8 mouse cellular contexts compared by ENCODE assay signal in the genomic region with DNA sequence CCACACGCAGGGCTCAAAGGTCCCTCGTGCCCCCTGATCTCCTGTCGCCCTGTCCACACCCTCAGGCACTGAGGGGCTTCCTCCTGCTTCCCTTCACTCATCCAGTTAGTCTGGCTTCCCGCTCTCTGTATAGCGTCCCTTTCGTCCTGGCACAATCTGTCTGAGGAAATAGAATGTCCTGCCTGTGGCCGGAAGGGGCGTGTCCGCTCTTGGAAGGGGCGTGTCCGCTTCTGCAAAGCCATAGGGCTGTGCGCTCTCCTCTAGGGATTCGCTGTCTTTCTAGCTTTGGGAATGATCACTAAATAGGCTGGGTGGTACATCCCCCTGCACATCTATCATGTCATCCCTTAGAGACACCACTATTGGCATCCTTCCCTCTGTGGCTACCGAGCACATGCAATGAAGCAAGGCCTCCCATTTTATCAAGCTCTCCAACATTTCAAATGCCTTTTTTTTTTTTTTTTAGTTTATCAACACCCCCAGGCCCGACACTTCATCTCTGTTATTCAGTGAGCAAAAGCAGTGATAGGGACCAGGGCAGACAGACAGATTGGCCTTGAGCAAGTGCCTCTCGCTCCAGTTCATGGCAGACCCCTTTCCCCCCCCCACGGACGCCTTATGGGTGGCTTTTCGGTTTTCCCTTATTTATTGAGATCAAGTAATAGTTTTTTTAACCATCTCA. TPM values are rescaled to one million over a fixed set of nuclear protein-coding genes. Genes with fewer than 3 reads are reported as not detected.
DNase-seq lines count a peak whose midpoint lies in the region; ATAC-seq lines count a peak whose summit lies in the region.

No protein-coding gene starts in this region.

- no peaks in the 10 kb centered on the region for H3K9me3 ChIP-seq in midbrain, embryonic 12.5 days
- no peaks in the 10 kb centered on the region for H3K9me3 ChIP-seq in midbrain, embryonic 13.5 days
- H3K9me3 ChIP-seq in intestine, embryonic 14.5 days (ENCODE audit: control insufficient read depth, low read length) = no peaks in the 10 kb centered on the region

- peaks cover 38% of the 10 kb centered on the region for H3K4me1 ChIP-seq in midbrain, embryonic 12.5 days
- peaks cover 20% of the 10 kb centered on the region for H3K4me1 ChIP-seq in midbrain, embryonic 13.5 days (replicated peaks)
- no peaks in the 10 kb centered on the region for H3K4me1 ChIP-seq in intestine, embryonic 14.5 days (replicated peaks; ENCODE audit: control insufficient read depth, insufficient read depth, low read length)

- H3K4me2 ChIP-seq in midbrain, embryonic 12.5 days (replicated peaks) = 0 out of 2 replicates have a peak overlapping the region, but pooled peaks have one; percentile 16
- H3K4me2 ChIP-seq in midbrain, embryonic 13.5 days (replicated peaks) = no peak overlapping the region
- H3K4me2 ChIP-seq in intestine, embryonic 14.5 days (ENCODE audit: low read length) = peak overlapping the region; percentile 23; the same call in 1 of the 2 replicates

- H3K27me3 ChIP-seq in midbrain, embryonic 12.5 days = no peaks in the 10 kb centered on the region
- 0 out of 2 replicates have a peak, but pooled peaks cover 3% of the 10 kb centered on the region for H3K27me3 ChIP-seq in midbrain, embryonic 13.5 days
- no peaks in the 10 kb centered on the region for H3K27me3 ChIP-seq in intestine, embryonic 14.5 days (replicated peaks; ENCODE audit: control insufficient read depth, insufficient read depth, low read length)

- H3K4me3 ChIP-seq in midbrain, embryonic 12.5 days = no peak overlapping the region
- H3K4me3 ChIP-seq in midbrain, embryonic 13.5 days (replicated peaks) = no peak overlapping the region
- no peak overlapping the region for H3K4me3 ChIP-seq in intestine, embryonic 14.5 days (ENCODE audit: low read depth, low read length)

- H3K9ac ChIP-seq in midbrain, embryonic 12.5 days (replicated peaks) = no peak overlapping the region
- H3K9ac ChIP-seq in midbrain, embryonic 13.5 days (replicated peaks) = no peak overlapping the region
- H3K9ac ChIP-seq in intestine, embryonic 14.5 days (ENCODE audit: low read length) = no peak overlapping the region

- no peak for ATAC-seq in midbrain, embryonic 12.5 days (ENCODE audit: low FRiP score, low read depth)
- ATAC-seq in midbrain, embryonic 13.5 days = no peak
- no peak for ATAC-seq in intestine, embryonic 14.5 days (replicated peaks; ENCODE audit: low FRiP score, low TSS enrichment, low read depth)

- no peaks in the 10 kb centered on the region for H3K36me3 ChIP-seq in midbrain, embryonic 12.5 days
- no peaks in the 10 kb centered on the region for H3K36me3 ChIP-seq in midbrain, embryonic 13.5 days
- H3K36me3 ChIP-seq in intestine, embryonic 14.5 days (ENCODE audit: control insufficient read depth, insufficient read depth, low read length) = no peaks in the 10 kb centered on the region

- no peak overlapping the region for H3K27ac ChIP-seq in midbrain, embryonic 12.5 days (replicated peaks)
- H3K27ac ChIP-seq in midbrain, embryonic 13.5 days = no peak overlapping the region
- no peak overlapping the region for H3K27ac ChIP-seq in intestine, embryonic 14.5 days (ENCODE audit: low read depth)

- DNase-seq in c-Kit-positive CD71-positive TER-119-positive erythroid progenitor cells, embryonic 14.5 days (ENCODE audit: low spot score) = peak; percentile 37
- DNase-seq in intestine, embryonic 14.5 days (ENCODE audit: low spot score) = peak; percentile 69
- peak; percentile 46 for DNase-seq in mesoderm, embryonic 11.5 days (ENCODE audit: low read depth, low spot score)
- DNase-seq in adipocyte (ENCODE audit: low spot score) = no peak
- DNase-seq in urinary bladder, postnatal 36 days (ENCODE audit: low spot score in 2 of 2) = no peak
- DNase-seq in layer of hippocampus, postnatal 25 days (ENCODE audit: extremely low spot score in 1 of 2, low spot score in 1 of 2) = no peak

- WGBS in midbrain, embryonic 12.5 days = 63% methylated on average over 19 of the region's 19 CpGs
- WGBS in midbrain, embryonic 13.5 days = 56% methylated on average over 19 of the region's 19 CpGs
- WGBS in intestine, embryonic 14.5 days = 54% methylated on average over 19 of the region's 19 CpGs

RNA-seq across cellular contexts. Expression of a gene that starts 13.6 kb away (rescaled TPM):
- 0.17 TPM in 1 of 2 replicates, not detected in the other for polyA plus RNA-seq in midbrain, embryonic 12.5 days (2016; fragmentation: Nextera tagmentation; extraction: Ambion mirVana)
- 0.07 and 0.13 TPM in 2 replicates for polyA plus RNA-seq in midbrain, embryonic 13.5 days (2015; fragmentation: Nextera tagmentation; extraction: Ambion mirVana)
- 0.31 TPM in 2 replicates for polyA plus RNA-seq in intestine, embryonic 14.5 days (2014; fragmentation: Nextera tagmentation; extraction: Ambion mirVana)
- total RNA-seq in layer of hippocampus, postnatal 25 days (2021) = under 1 TPM; 0.32 to 0.47 TPM

Comparison
In these comparisons a context has a peak if more than half of its experiments do, and no peak if none do; other contexts are left out.
1. DNase-seq: peak in c-Kit-positive CD71-positive TER-119-positive erythroid progenitor cells, embryonic 14.5 days (single experiment), intestine, embryonic 14.5 days (single experiment) and mesoderm, embryonic 11.5 days (single experiment); none in adipocyte (single experiment), urinary bladder, postnatal 36 days (0 of 2) and layer of hippocampus, postnatal 25 days (0 of 2).